Mouse (Mus musculus) brown adipose tissue, adult 24 weeks (tissue): ENCODE results near the gene Gm10670. TPM values are rescaled to one million over a fixed set of nuclear protein-coding genes. Genes with fewer than 3 reads are reported as not detected.
"Not testable (repeated sequence)": the region's sequence is repeated elsewhere in the genome, so short reads cannot be mapped to it uniquely, and the experiment has no call there.

Experiments used
- H3K27ac ChIP-seq: fragments of 200-500 bp; replicated peaks from 2 replicates; pipeline ENCODE4 v1.5.1; 2012; ENCODE audit warnings: low read depth, mild to moderate bottlenecking, low read length
- H3K4me1 ChIP-seq: fragments of 200-500 bp; 2 replicates; pipeline ENCODE4 v1.6.1; 2012; ENCODE audit warnings: low read length, mixed read lengths; ENCODE audit not compliant: control insufficient read depth, insufficient read depth, insufficient read length
- H3K4me3 ChIP-seq: fragments of 200-500 bp; 2 replicates; pipeline ENCODE4 v1.5.1; 2012; ENCODE audit warnings: low read depth, mild to moderate bottlenecking, low read length, moderate library complexity; ENCODE audit not compliant: insufficient read depth
- polyA plus RNA-seq: library from polyadenylated mRNA; stranded (reverse); fragments of >200 nt; gene quantifications from 2 replicates; pipeline ENCODE4 v1.2.4, GENCODE M21; 2012; ENCODE audit not compliant: missing spikeins, insufficient read depth, insufficient read length

Gm10670 gene
- not detected in 2 replicates for polyA plus RNA-seq

DNA sequence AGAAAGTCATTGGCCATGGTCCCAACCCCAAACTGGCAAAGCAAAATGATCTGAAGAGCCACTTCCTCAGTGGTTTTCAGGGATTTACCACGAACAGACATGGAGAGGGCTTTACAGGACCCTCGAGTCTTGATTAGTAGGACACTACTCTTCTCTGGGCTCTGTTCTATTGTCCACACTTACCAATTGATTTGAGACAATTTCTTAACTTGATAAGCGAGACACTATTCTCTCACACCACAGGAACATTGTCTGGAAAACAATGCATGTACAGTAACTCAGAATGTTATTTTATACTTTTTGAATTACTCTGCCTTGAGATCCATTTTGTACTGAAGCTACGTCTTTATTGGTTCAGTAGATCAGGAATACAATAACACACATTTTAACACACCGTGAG lies at the start of gene Gm10670:
Gene Gm10670 (minus strand): TSS at position 101 of the 400 bp plus-strand sequence.
- not testable (repeated sequence) for H3K4me3 ChIP-seq, H3K27ac ChIP-seq, H3K4me1 ChIP-seq

DNA sequence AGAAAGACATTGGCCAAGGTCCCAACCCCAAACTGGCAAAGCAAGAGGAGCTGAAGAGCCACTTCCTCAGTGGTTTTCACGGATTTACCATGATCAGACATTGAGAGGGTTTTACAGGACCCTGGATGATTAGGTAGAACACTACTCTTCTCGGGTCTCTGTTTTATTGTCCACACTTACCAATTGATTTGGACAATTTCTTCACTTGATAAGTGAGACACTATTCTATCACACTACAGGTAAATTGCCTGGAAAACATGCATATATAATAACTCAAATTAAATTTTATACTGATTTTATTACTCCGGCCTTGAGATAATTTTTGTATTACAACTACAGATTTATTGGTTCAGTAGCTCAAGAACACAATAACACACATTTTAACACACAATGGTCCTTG lies 35.7 kb upstream of the Gm10670 start, which contains the start of gene Vmn1r103:
Gene Vmn1r103 (minus strand): TSS at position 101 of the 400 bp plus-strand sequence.
- H3K27ac ChIP-seq, H3K4me3 ChIP-seq, H3K4me1 ChIP-seq: not testable (repeated sequence)

GRCm38 (mm10) chr7:20442493-20442892 lies 32.2 kb downstream of the Gm10670 start, which contains the start of gene Vmn1r101:
Gene Vmn1r101, minus strand, starts transcription at chr7:20442593.
- not testable (repeated sequence) for H3K4me1 ChIP-seq, H3K27ac ChIP-seq, H3K4me3 ChIP-seq

Other genes with a start within 250 kb of the Gm10670 start
- gene Gm4498, start 241.1 kb downstream of the Gm10670 start, polyA plus RNA-seq, result not detected in 2 replicates
- gene Gm5890, start 212.1 kb downstream of the Gm10670 start, polyA plus RNA-seq, result not detected in 2 replicates
- not detected in 2 replicates for gene Gm4133, start 140.9 kb downstream of the Gm10670 start, polyA plus RNA-seq
- gene Gm5728, start 99.5 kb downstream of the Gm10670 start, polyA plus RNA-seq, result not detected in 2 replicates
- not detected in 2 replicates for gene Vmn1r100, start 57.0 kb downstream of the Gm10670 start, polyA plus RNA-seq
- gene Vmn1r101, start 32.3 kb downstream of the Gm10670 start, polyA plus RNA-seq, result not detected in 2 replicates
- gene Vmn1r103, start 35.6 kb upstream of the Gm10670 start, polyA plus RNA-seq, result not detected in 2 replicates
- gene Vmn1r104, start 58.9 kb upstream of the Gm10670 start, polyA plus RNA-seq, result not detected in 2 replicates
- gene Gm5726, start 70.8 kb upstream of the Gm10670 start, polyA plus RNA-seq, result not detected in 2 replicates
- not detected in 2 replicates for gene Gm4141, start 101.3 kb upstream of the Gm10670 start, polyA plus RNA-seq
- not detected in 2 replicates for gene Gm4513, start 124.1 kb upstream of the Gm10670 start, polyA plus RNA-seq
- gene Vmn1r107, start 194.0 kb upstream of the Gm10670 start, polyA plus RNA-seq, result not detected in 2 replicates
- not detected in 2 replicates for gene Vmn1r111, start 228.3 kb upstream of the Gm10670 start, polyA plus RNA-seq